Mouse (Mus musculus): ENCODE results near the gene Gabarap. TPM values are rescaled to one million over a fixed set of nuclear protein-coding genes. Genes with fewer than 3 reads are reported as not detected.
A peak's percentile ranks its signal among the peaks of the same experiment; 100 is the strongest.

The Gabarap gene
- polyA plus RNA-seq, 1 experiment from 2014 or later: 332 TPM

DNA sequence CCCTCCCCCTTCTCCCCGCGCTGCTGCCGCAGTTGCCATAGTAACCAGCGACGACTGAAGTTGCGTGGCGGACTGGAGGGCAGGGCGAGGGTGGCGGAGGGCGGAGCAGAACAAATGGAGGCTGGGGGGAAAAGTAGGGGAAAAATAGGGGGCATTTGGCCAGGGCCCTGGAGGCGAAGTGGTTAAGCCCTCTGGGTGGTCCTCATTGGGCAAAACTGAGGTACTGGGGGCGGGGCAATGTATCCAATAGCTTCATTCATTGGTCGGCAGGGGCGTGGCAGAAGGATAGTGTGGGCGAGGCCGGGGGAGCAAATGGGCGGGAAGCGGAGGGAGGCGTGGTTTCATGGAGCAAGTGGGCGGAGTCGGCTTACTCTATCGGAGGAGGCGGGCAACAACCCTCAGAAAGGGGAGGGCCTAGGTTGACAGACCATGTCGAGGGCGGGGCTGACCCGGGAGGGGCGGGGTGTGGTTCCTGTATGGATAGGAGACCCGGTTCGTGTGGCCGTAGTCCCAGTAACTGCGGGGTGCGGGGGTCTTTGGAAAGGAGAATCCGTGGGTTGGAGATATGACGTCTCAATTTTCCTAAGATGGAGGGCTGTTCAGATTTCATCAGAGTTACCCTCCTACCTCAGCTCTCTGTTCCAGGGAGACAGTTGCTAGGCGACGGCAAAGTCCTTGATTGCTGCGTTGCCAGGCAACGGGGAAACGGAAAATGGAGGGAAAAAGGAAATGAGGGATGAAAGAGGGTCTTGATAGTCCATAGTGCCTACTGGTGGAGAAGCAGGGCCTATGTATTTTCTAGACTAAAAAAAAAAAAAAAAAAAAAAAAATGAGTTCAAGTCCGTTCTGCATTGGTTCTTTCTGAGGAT is 30.6 kb downstream of the Gabarap start:
- peak; percentile 98 for DNase-seq (ENCODE audit: low spot score)
- Histone ChIP-seq H3K27me3 (ENCODE audit: low read depth, poor library complexity, severe bottlenecking) (no peaks in the 10 kb centered on the region), H3K9me3 (replicated peaks) (no peaks in the 10 kb centered on the region), H3K4me3 (peak overlapping the region; percentile 81), H3K4me1 (peaks cover 95% of the 10 kb centered on the region), H3K36me3 (no peaks in the 10 kb centered on the region), H3K27ac (peak overlapping the region; percentile 96)
- 2% methylated on average over 40 of the region's 40 CpGs for WGBS

- 7% methylated on average over 21 of the region's 29 CpGs for WGBS
- Histone ChIP-seq H3K9me3 (replicated peaks) (no peaks in the 10 kb centered on the region), H3K27ac (peak overlapping the region; percentile 63), H3K36me3 (no peaks in the 10 kb centered on the region), H3K4me3 (peak overlapping the region; percentile 53), H3K4me1 (peaks cover 95% of the 10 kb centered on the region), H3K27me3 (ENCODE audit: low read depth, poor library complexity, severe bottlenecking) (no peaks in the 10 kb centered on the region)
- DNase-seq (ENCODE audit: low spot score): peak; percentile 73
These were observed 32.7 kb downstream of the Gabarap start for GRCm38 (mm10) chr11:70023481-70024150.

GRCm38 (mm10) chr11:70024151-70024514 is 33.2 kb downstream of the Gabarap start:
- Histone ChIP-seq H3K27me3 (ENCODE audit: low read depth, poor library complexity, severe bottlenecking) (no peaks in the 10 kb centered on the region), H3K36me3 (no peaks in the 10 kb centered on the region), H3K4me1 (peaks cover 95% of the 10 kb centered on the region), H3K4me3 (peak overlapping the region; percentile 53), H3K27ac (peak overlapping the region; percentile 63), H3K9me3 (replicated peaks) (no peaks in the 10 kb centered on the region)
- WGBS: 18% methylated on average over 6 of the region's 6 CpGs
- DNase-seq (ENCODE audit: low spot score): no peak

GRCm38 (mm10) chr11:70026689-70027088 is 35.7 kb downstream of the Gabarap start:
- H3K9me3 ChIP-seq (replicated peaks): no peaks in the 10 kb centered on the region
- peak overlapping the region; percentile 81 for H3K27ac ChIP-seq
- DNase-seq (ENCODE audit: low spot score): peak; percentile 75
- H3K4me1 ChIP-seq: peaks cover 85% of the 10 kb centered on the region
- no peaks in the 10 kb centered on the region for H3K27me3 ChIP-seq (ENCODE audit: low read depth, poor library complexity, severe bottlenecking)
- peak overlapping the region; percentile 46 for H3K4me3 ChIP-seq
- peaks cover 17% of the 10 kb centered on the region for H3K36me3 ChIP-seq
- under 1% methylated on average over 19 of the region's 19 CpGs for WGBS

- H3K27me3 ChIP-seq (ENCODE audit: low read depth, poor library complexity, severe bottlenecking): no peaks in the 10 kb centered on the region
- H3K9me3 ChIP-seq (replicated peaks): no peaks in the 10 kb centered on the region
- H3K36me3 ChIP-seq: peaks cover 24% of the 10 kb centered on the region
- WGBS: 24% methylated on average over 8 of the region's 9 CpGs
- peaks cover 80% of the 10 kb centered on the region for H3K4me1 ChIP-seq
- H3K27ac ChIP-seq: peak overlapping the region; percentile 81
- peak overlapping the region; percentile 46 for H3K4me3 ChIP-seq
- DNase-seq (ENCODE audit: low spot score): peak; percentile 38
These were observed 36.5 kb downstream of the Gabarap start for GRCm38 (mm10) chr11:70027397-70027796.

DNA sequence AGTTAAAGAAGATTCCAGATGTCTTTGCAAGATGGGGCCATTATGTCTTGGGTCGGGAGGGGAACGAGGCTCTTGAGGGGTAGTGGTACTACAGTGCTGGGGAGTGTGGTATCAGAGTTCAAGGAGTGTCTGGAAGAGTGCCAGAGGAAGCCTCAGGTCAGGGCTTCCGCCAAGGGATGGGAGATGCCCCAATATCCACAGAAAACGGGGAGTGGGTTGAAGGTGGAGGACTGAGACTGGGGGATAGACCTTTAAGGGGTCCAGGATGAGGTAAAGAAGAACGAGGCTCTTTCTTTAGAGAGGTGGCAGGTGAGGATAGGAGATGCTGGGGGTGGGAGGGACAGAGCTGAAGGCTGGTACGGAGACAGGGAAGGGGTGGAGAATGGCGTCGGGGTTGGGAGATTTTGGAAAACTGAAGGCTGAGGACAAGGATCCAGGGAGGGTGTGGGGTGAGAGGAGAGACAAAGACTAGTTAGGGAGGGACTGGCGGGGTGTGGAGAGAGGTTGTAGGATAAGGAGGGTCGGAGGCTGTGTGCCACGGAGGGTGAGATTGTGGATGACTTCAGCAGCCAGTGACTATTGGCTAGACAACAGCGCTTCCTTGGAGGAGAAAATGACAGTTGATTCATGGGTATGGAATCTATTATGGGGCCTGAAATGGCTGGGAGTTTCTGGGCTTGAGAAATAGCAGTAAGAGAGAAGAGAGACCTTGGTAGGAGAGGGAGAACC is 37.6 kb downstream of the Gabarap start:
- H3K4me3 ChIP-seq: peak overlapping the region; percentile 51
- DNase-seq (ENCODE audit: low spot score): no peak

DNA sequence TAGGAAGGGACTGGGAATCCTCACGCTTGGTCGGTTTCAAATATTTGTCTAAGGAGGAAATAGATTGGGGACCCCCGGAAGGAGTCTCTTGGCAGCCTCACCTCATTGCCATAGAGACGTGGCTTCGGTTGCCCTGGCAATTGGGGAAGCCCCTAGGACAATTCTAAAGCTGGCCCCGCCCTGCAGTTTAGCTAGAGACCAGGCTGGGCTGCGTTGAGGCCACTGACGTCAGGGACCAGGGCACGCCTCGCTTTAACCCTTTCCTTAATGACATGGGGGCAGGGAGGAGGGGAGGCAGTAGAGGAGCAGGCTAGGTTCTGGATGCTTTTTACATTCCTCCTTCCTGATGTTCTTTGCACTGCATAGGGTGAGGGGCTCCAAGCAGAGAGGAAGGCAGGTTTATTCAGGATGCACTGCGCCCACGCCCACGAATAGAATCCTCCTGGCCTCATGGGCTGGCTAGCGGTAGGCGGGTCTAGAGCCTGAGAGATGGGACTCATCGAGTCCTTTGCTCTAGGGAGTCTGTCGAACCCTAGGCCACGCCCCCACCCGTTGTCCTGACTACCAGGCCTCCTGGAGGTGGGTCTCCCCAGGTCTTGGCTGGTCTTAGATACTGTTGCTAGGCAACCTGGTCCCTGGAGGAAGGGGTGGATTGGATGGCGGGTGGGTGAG is 38.3 kb downstream of the Gabarap start:
- Histone ChIP-seq H3K27ac (peak overlapping the region; percentile 81), H3K4me3 (peak overlapping the region; percentile 51), H3K36me3 (peaks cover 43% of the 10 kb centered on the region), H3K9me3 (replicated peaks) (no peaks in the 10 kb centered on the region), H3K27me3 (ENCODE audit: low read depth, poor library complexity, severe bottlenecking) (no peaks in the 10 kb centered on the region), H3K4me1 (peaks cover 61% of the 10 kb centered on the region)
- under 1% methylated on average over 20 of the region's 20 CpGs for WGBS
- DNase-seq (ENCODE audit: low spot score): peak; percentile 91

More for the DNA sequence above, 37.6 kb downstream of the Gabarap start:
- Histone ChIP-seq H3K36me3 (peaks cover 36% of the 10 kb centered on the region), H3K27ac (peak overlapping the region; percentile 81), H3K9me3 (replicated peaks) (no peaks in the 10 kb centered on the region), H3K27me3 (ENCODE audit: low read depth, poor library complexity, severe bottlenecking) (no peaks in the 10 kb centered on the region), H3K4me1 (peaks cover 68% of the 10 kb centered on the region)
- 33% methylated on average over 12 of the region's 12 CpGs for WGBS

GRCm38 (mm10) chr11:70029829-70030550 is 39.0 kb downstream of the Gabarap start:
- H3K27ac ChIP-seq: peak overlapping the region; percentile 81
- DNase-seq (ENCODE audit: low spot score): no peak
- H3K9me3 ChIP-seq (replicated peaks): no peaks in the 10 kb centered on the region
- H3K4me1 ChIP-seq: peaks cover 57% of the 10 kb centered on the region
- H3K27me3 ChIP-seq (ENCODE audit: low read depth, poor library complexity, severe bottlenecking): no peaks in the 10 kb centered on the region
- peak overlapping the region; percentile 51 for H3K4me3 ChIP-seq
- 45% methylated on average over 11 of the region's 11 CpGs for WGBS
- H3K36me3 ChIP-seq: peaks cover 49% of the 10 kb centered on the region

DNA sequence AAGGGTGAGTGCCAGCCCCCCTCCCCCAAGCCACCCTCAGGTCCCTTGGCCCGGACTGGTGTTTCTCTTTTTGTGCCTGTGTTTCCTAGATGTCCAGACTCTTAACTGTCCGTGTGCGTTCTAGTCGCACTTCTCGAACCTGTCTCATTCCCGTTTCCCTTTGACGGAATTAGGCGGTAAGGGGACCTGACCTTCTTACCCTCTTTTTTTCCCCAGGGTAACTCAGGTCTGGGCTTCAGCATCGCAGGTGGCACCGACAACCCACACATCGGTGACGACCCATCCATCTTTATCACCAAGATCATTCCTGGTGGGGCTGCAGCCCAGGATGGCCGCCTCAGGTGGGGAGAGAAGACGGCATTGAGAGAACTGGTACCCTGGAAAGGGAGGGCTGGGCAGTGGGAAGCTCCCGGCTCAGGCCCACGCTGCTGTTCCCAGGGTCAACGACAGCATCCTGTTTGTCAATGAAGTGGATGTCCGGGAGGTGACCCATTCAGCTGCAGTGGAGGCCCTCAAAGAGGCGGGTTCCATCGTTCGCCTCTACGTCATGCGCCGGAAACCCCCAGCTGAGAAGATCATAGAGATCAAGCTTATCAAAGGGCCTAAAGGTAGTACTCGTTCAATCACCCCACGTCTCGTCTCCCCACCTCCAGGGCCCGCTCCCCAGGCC is 39.8 kb downstream of the Gabarap start:
- WGBS: 96% methylated on average over 28 of the region's 28 CpGs
- H3K4me1 ChIP-seq: peaks cover 49% of the 10 kb centered on the region
- no peaks in the 10 kb centered on the region for H3K27me3 ChIP-seq (ENCODE audit: low read depth, poor library complexity, severe bottlenecking)
- DNase-seq (ENCODE audit: low spot score): no peak
- H3K9me3 ChIP-seq (replicated peaks): no peaks in the 10 kb centered on the region
- peaks cover 55% of the 10 kb centered on the region for H3K36me3 ChIP-seq
- H3K4me3 ChIP-seq: no peak overlapping the region
- peak overlapping the region; percentile 81 for H3K27ac ChIP-seq

DNA sequence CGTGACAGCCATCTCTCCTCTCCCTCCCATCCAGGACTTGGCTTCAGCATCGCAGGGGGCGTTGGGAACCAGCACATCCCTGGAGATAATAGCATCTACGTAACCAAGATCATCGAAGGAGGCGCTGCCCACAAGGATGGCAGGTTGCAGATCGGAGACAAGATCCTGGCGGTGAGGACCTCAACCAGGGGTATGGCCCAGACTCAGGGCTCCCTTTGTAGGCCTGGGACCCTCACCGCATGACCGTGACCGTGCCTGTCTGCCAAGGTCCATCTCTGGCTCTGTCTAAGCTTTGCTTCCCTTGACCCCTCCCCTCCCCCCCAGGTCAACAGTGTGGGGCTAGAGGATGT is 40.4 kb downstream of the Gabarap start:
- Histone ChIP-seq H3K9me3 (replicated peaks) (no peaks in the 10 kb centered on the region), H3K36me3 (peaks cover 58% of the 10 kb centered on the region), H3K4me3 (no peak overlapping the region), H3K27me3 (ENCODE audit: low read depth, poor library complexity, severe bottlenecking) (no peaks in the 10 kb centered on the region), H3K4me1 (peaks cover 44% of the 10 kb centered on the region), H3K27ac (no peak overlapping the region)
- WGBS: 98% methylated on average over 11 of the region's 11 CpGs
- no peak for DNase-seq (ENCODE audit: low spot score)

GRCm38 (mm10) chr11:70038174-70038573 is 47.2 kb downstream of the Gabarap start:
- WGBS: 77% methylated on average over 7 of the region's 7 CpGs
- no peaks in the 10 kb centered on the region for H3K27me3 ChIP-seq (ENCODE audit: low read depth, poor library complexity, severe bottlenecking)
- H3K4me3 ChIP-seq: no peak overlapping the region
- DNase-seq (ENCODE audit: low spot score): no peak
- 0 out of 2 replicates have a peak, but pooled peaks cover 2% of the 10 kb centered on the region for H3K4me1 ChIP-seq
- no peak overlapping the region for H3K27ac ChIP-seq
- H3K36me3 ChIP-seq: peaks cover 93% of the 10 kb centered on the region
- no peaks in the 10 kb centered on the region for H3K9me3 ChIP-seq (replicated peaks)

Data from limb, embryonic 10.5 days (tissue).